Comparison of ENCODE assay signal across 8 mouse cellular contexts in the genomic region with DNA sequence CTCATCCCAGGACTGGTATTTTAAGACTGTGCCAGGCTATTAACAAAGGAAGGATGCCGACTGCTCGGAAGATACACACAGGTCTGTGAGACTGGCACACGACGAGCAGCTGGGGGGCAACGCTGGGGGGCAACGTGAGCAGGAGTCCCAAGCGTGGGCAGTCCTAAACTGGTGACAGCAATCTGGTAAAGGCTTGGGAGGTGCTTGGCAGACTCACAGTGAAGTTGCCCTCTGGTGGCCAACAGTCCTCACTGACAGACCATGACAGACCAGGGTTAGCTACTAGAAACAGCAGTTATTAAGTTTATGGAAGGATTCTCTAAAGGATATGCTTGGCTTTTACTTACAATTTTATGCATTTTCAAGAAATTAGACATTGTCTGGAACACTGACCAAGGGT. TPM values are rescaled to one million over a fixed set of nuclear protein-coding genes. Genes with fewer than 3 reads are reported as not detected.
DNase-seq lines count a peak whose midpoint lies in the region; ATAC-seq lines count a peak whose summit lies in the region.

No protein-coding gene starts in this region.

- no peaks in the 10 kb centered on the region for H3K4me1 ChIP-seq in heart, embryonic 11.5 days (ENCODE audit: control insufficient read depth, insufficient read depth, low read length)
- peaks cover 4% of the 10 kb centered on the region; the same call in 1 of the 2 replicates for H3K4me1 ChIP-seq in forebrain, embryonic 13.5 days
- no peaks in the 10 kb centered on the region for H3K4me1 ChIP-seq in hindbrain, embryonic 12.5 days

- H3K4me2 ChIP-seq in heart, embryonic 11.5 days, result no peak overlapping the region
- no peak overlapping the region for H3K4me2 ChIP-seq in forebrain, embryonic 13.5 days
- no peak overlapping the region for H3K4me2 ChIP-seq in hindbrain, embryonic 12.5 days (replicated peaks)

- ATAC-seq in heart, embryonic 11.5 days (replicated peaks; ENCODE audit: insufficient number of reproducible peaks, low FRiP score, low TSS enrichment), result no peak
- ATAC-seq in cerebellum, adult (ENCODE audit: insufficient number of reproducible peaks, low FRiP score, low TSS enrichment), result peak; percentile 74
- peak; percentile 78 for ATAC-seq in forebrain, embryonic 13.5 days
- peak; percentile 68; the same call in 1 of the 2 replicates for ATAC-seq in hindbrain, embryonic 12.5 days (ENCODE audit: low FRiP score)
- ATAC-seq in megakaryocyte, adult 5-6 weeks (ENCODE audit: poor library complexity, severe bottlenecking), result peak; percentile 90

- H3K27ac ChIP-seq in heart, embryonic 11.5 days (ENCODE audit: low read depth, low read length), result no peak overlapping the region
- H3K27ac ChIP-seq in forebrain, embryonic 13.5 days, result no peak overlapping the region
- no peak overlapping the region for H3K27ac ChIP-seq in hindbrain, embryonic 12.5 days

- H3K4me3 ChIP-seq in heart, embryonic 11.5 days (ENCODE audit: low read depth, low read length), result no peak overlapping the region
- H3K4me3 ChIP-seq in forebrain, embryonic 13.5 days, result no peak overlapping the region
- no peak overlapping the region for H3K4me3 ChIP-seq in hindbrain, embryonic 12.5 days

- no peaks in the 10 kb centered on the region; the same call in none of the 2 replicates for H3K36me3 ChIP-seq in heart, embryonic 11.5 days (ENCODE audit: control insufficient read depth, insufficient read depth, low read length)
- peaks cover 37% of the 10 kb centered on the region for H3K36me3 ChIP-seq in forebrain, embryonic 13.5 days (ENCODE audit: poor library complexity, severe bottlenecking)
- H3K36me3 ChIP-seq in hindbrain, embryonic 12.5 days, result peaks cover 38% of the 10 kb centered on the region

- no peaks in the 10 kb centered on the region for H3K27me3 ChIP-seq in heart, embryonic 11.5 days (ENCODE audit: control insufficient read depth, insufficient read depth, low read length)
- H3K27me3 ChIP-seq in forebrain, embryonic 13.5 days, result no peaks in the 10 kb centered on the region
- H3K27me3 ChIP-seq in hindbrain, embryonic 12.5 days, result no peaks in the 10 kb centered on the region

- no peak overlapping the region for H3K9ac ChIP-seq in heart, embryonic 11.5 days (ENCODE audit: low read depth, low read length)
- H3K9ac ChIP-seq in forebrain, embryonic 13.5 days, result no peak overlapping the region
- no peak overlapping the region for H3K9ac ChIP-seq in hindbrain, embryonic 12.5 days

- peak; percentile 36 for DNase-seq in heart, adult 8-10 months (ENCODE audit: low spot score)
- peak; percentile 57 to 71 for DNase-seq in layer of hippocampus, postnatal 14 days (ENCODE audit: low spot score in 2 of 2)
- DNase-seq in right cerebral cortex, adult 2 months (ENCODE audit: low spot score in 2 of 2), result peak; percentile 64 to 66

- 31% methylated on average over 7 of the region's 7 CpGs for WGBS in heart, embryonic 11.5 days (ENCODE audit: insufficient replicate concordance)
- WGBS in forebrain, embryonic 13.5 days, result 44% methylated on average over 7 of the region's 7 CpGs
- 43% methylated on average over 7 of the region's 7 CpGs for WGBS in hindbrain, embryonic 12.5 days

- H3K9me3 ChIP-seq in heart, embryonic 11.5 days (replicated peaks; ENCODE audit: control insufficient read depth, low read length), result no peaks in the 10 kb centered on the region
- no peaks in the 10 kb centered on the region for H3K9me3 ChIP-seq in forebrain, embryonic 13.5 days (replicated peaks)
- no peaks in the 10 kb centered on the region for H3K9me3 ChIP-seq in hindbrain, embryonic 12.5 days (replicated peaks)

RNA-seq across cellular contexts. Expression of gene Mrs2, which starts 31.8 kb away (rescaled TPM):
- total RNA-seq in heart, adult 8-10 months (2022), result 10 to 100 TPM; 41.8 to 54.6 (median 43.7) TPM
- 20.1 and 21.1 TPM in 2 replicates for polyA plus RNA-seq in heart, embryonic 11.5 days (2014; fragmentation: Nextera tagmentation; extraction: Ambion mirVana)
- 13.8 and 17.3 TPM in 2 replicates for polyA plus RNA-seq in forebrain, embryonic 13.5 days (2015; fragmentation: Nextera tagmentation; extraction: Ambion mirVana)
- polyA plus RNA-seq in hindbrain, embryonic 12.5 days (2016; fragmentation: Nextera tagmentation; extraction: Ambion mirVana), result 26.1 and 31.9 TPM in 2 replicates
- total RNA-seq in layer of hippocampus, postnatal 14 days (2021), result 10 to 100 TPM; 60.4 to 62.1 TPM
- 19.8 and 24.2 TPM in 2 replicates for total RNA-seq in megakaryocyte, adult 5-6 weeks (2015)
- total RNA-seq in megakaryocyte, adult 5-6 weeks (2017), result 8.8 and 11.4 TPM in 2 replicates

RNA-seq across cellular contexts. Expression of gene Gpld1, which starts 45.4 kb away (rescaled TPM):
- total RNA-seq in heart, adult 8-10 months (2022), result 1 to 10 TPM; 1.7 to 2.7 (median 2.3) TPM
- polyA plus RNA-seq in heart, embryonic 11.5 days (2014; fragmentation: Nextera tagmentation; extraction: Ambion mirVana), result 0.11 and 0.42 TPM in 2 replicates
- 0.27 and 0.47 TPM in 2 replicates for polyA plus RNA-seq in forebrain, embryonic 13.5 days (2015; fragmentation: Nextera tagmentation; extraction: Ambion mirVana)
- 1.0 and 2.3 TPM in 2 replicates for polyA plus RNA-seq in hindbrain, embryonic 12.5 days (2016; fragmentation: Nextera tagmentation; extraction: Ambion mirVana)
- total RNA-seq in layer of hippocampus, postnatal 14 days (2021), result 10 to 100 TPM; 12.6 to 14.1 TPM
- total RNA-seq in megakaryocyte, adult 5-6 weeks (2015), result 0.66 and 0.91 TPM in 2 replicates
- total RNA-seq in megakaryocyte, adult 5-6 weeks (2017), result 1.1 and 1.5 TPM in 2 replicates

RNA-seq across cellular contexts. Expression of gene Aldh5a1, which starts 50.9 kb away (rescaled TPM):
- 10 to 100 TPM; 26.2 to 29.8 (median 27.0) TPM for total RNA-seq in heart, adult 8-10 months (2022)
- polyA plus RNA-seq in heart, embryonic 11.5 days (2014; fragmentation: Nextera tagmentation; extraction: Ambion mirVana), result 7.9 and 8.1 TPM in 2 replicates
- 6.2 and 7.5 TPM in 2 replicates for polyA plus RNA-seq in forebrain, embryonic 13.5 days (2015; fragmentation: Nextera tagmentation; extraction: Ambion mirVana)
- polyA plus RNA-seq in hindbrain, embryonic 12.5 days (2016; fragmentation: Nextera tagmentation; extraction: Ambion mirVana), result 8.9 and 9.3 TPM in 2 replicates
- total RNA-seq in layer of hippocampus, postnatal 14 days (2021), result 10 to 100 TPM; 69.4 to 71.2 TPM
- total RNA-seq in megakaryocyte, adult 5-6 weeks (2015), result 0.62 and 0.89 TPM in 2 replicates
- total RNA-seq in megakaryocyte, adult 5-6 weeks (2017), result 0.89 and 1.1 TPM in 2 replicates

Comparison
In these comparisons a context has a peak if more than half of its experiments do, and no peak if none do; other contexts are left out.
1. RNA of gene Aldh5a1, which starts 50.9 kb away (total RNA-seq): 69.4 to 71.2 TPM in layer of hippocampus, postnatal 14 days and 26.2 to 29.8 TPM in heart, adult 8-10 months; 0.62 to 1.1 TPM in megakaryocyte, adult 5-6 weeks; every median in the first group is over 10 times any median in the second.
2. Peak in every context shown above with its lines, with median percentiles within 50 percentile points of each other: DNase-seq.